Mouse (Mus musculus): Measurements from ENCODE around the gene Cd3e. TPM values are rescaled to one million over a fixed set of nuclear protein-coding genes. Genes with fewer than 3 reads are reported as not detected.

The Cd3e gene
- total and polyA plus RNA-seq, 3 experiments, result not detected

- Histone ChIP-seq H3K4me3 (ENCODE audit: control insufficient read depth in 1 of 2, insufficient read depth in 1 of 2, low read depth in 2 of 2, low read length in 2 of 2) (peak overlapping the region in 1 of 2 experiments; percentile 10; a peak in 1 of 4 replicates), H3K9me3 (replicated peaks; ENCODE audit: insufficient read depth, low read length) (no peaks in the 10 kb centered on the region), H3K27ac (ENCODE audit: control insufficient read depth, low read depth, low read length) (peak overlapping the region; percentile 89), H3K27me3 (ENCODE audit: control insufficient read depth in 1 of 2, insufficient read depth in 2 of 2, low read length in 2 of 2) (no peaks in the 10 kb centered on the region), H3K36me3 (ENCODE audit: control insufficient read depth in 1 of 2, insufficient read depth in 2 of 2, low read length in 2 of 2) (peaks cover 0 to 49% of the 10 kb centered on the region in 2 experiments; a peak in 2 of 4 replicates), H3K4me1 (ENCODE audit: control insufficient read depth in 1 of 2, insufficient read depth in 2 of 2, low read length in 2 of 2) (peaks cover 36 to 49% of the 10 kb centered on the region in 2 experiments), H3K9ac (ENCODE audit: control insufficient read depth, low read depth, low read length, poor library complexity, severe bottlenecking) (no peak overlapping the region), H3K79me2 (ENCODE audit: control insufficient read depth, insufficient read depth, low read length, poor library complexity) (no peaks in the 10 kb centered on the region)
- peak; percentile 74 for DNase-seq (ENCODE audit: low read depth, low spot score)
- no peak for TF ChIP-seq ETS1 (IDR thresholded peaks at IDR 0.05; ENCODE audit: low read depth, low read length)
- TF ChIP-seq BHLHE40 (IDR thresholded peaks at IDR 0.05; ENCODE audit: borderline replicate concordance, low read depth, low read length), result 0 out of 2 replicates have a peak, but pooled peaks have one; percentile 23
- peak; percentile 32; the same call in 1 of the 2 replicates for TF ChIP-seq TCF12 (IDR thresholded peaks at IDR 0.05; ENCODE audit: low read depth, low read length)
These were observed 17.6 kb downstream of the Cd3e start for GRCm38 (mm10) chr9:44991821-44992220.

- H3K27ac ChIP-seq (ENCODE audit: control insufficient read depth, low read depth, low read length), result peak overlapping the region; percentile 97
- no peak for DNase-seq (ENCODE audit: low read depth, low spot score)
- H3K27me3 ChIP-seq (ENCODE audit: control insufficient read depth in 1 of 2, insufficient read depth in 2 of 2, low read length in 2 of 2), result no peaks in the 10 kb centered on the region
- no peak for TF ChIP-seq USF2 (IDR thresholded peaks at IDR 0.05; ENCODE audit: borderline replicate concordance in 1 of 2, insufficient read depth in 1 of 2, low read depth in 1 of 2, low read length in 2 of 2)
- no peak for TF ChIP-seq MAZ (IDR thresholded peaks at IDR 0.05; ENCODE audit: low read depth, low read length)
- 0 out of 2 replicates have a peak, but pooled peaks have one; percentile 7 for TF ChIP-seq JUND (IDR thresholded peaks at IDR 0.05; ENCODE audit: low read depth, low read length)
- H3K9ac ChIP-seq (ENCODE audit: control insufficient read depth, low read depth, low read length, poor library complexity, severe bottlenecking), result peak overlapping the region; percentile 52
- H3K36me3 ChIP-seq (ENCODE audit: control insufficient read depth in 1 of 2, insufficient read depth in 2 of 2, low read length in 2 of 2), result peaks cover 0 to 32% of the 10 kb centered on the region in 2 experiments; a peak in 2 of 4 replicates
- peak overlapping the region; percentile 19 to 28 for H3K4me3 ChIP-seq (ENCODE audit: control insufficient read depth in 1 of 2, insufficient read depth in 1 of 2, low read depth in 2 of 2, low read length in 2 of 2)
- no peaks in the 10 kb centered on the region for H3K9me3 ChIP-seq (replicated peaks; ENCODE audit: insufficient read depth, low read length)
- H3K79me2 ChIP-seq (ENCODE audit: control insufficient read depth, insufficient read depth, low read length, poor library complexity), result no peaks in the 10 kb centered on the region
- peaks cover 18 to 38% of the 10 kb centered on the region in 2 experiments for H3K4me1 ChIP-seq (ENCODE audit: control insufficient read depth in 1 of 2, insufficient read depth in 2 of 2, low read length in 2 of 2)
These were observed 22.5 kb downstream of the Cd3e start for GRCm38 (mm10) chr9:44986976-44987375.

- H3K27ac ChIP-seq (ENCODE audit: control insufficient read depth, low read depth, low read length), result peak overlapping the region; percentile 97
- TF ChIP-seq MAFK (IDR thresholded peaks at IDR 0.05; ENCODE audit: borderline replicate concordance, low read depth, low read length) (no peak), NELFE (IDR thresholded peaks at IDR 0.05; ENCODE audit: low read depth, low read length) (peak; percentile 59), POLR2AphosphoS2 (IDR thresholded peaks at IDR 0.05; ENCODE audit: low read length) (no peak), E2F4 (IDR thresholded peaks at IDR 0.05; ENCODE audit: borderline replicate concordance, low read depth, low read length) (no peak), SMC3 (IDR thresholded peaks at IDR 0.05; ENCODE audit: low read depth, low read length) (no peak), RCOR1 (IDR thresholded peaks at IDR 0.05; ENCODE audit: low read depth, low read length) (peak; percentile 73; the same call in 1 of the 2 replicates), NRF1 (IDR thresholded peaks at IDR 0.05; ENCODE audit: insufficient read depth, low read depth, low read length, poor library complexity, severe bottlenecking) (no peak), UBTF (IDR thresholded peaks at IDR 0.05; ENCODE audit: borderline replicate concordance, insufficient read depth, low read depth, low read length) (no peak), SIN3A (IDR thresholded peaks at IDR 0.05; ENCODE audit: low read length) (peak; percentile 85; the same call in 1 of the 2 replicates), JUND (IDR thresholded peaks at IDR 0.05; ENCODE audit: low read depth, low read length) (no peak), GABPA (IDR thresholded peaks at IDR 0.05; ENCODE audit: low read depth, low read length) (0 out of 2 replicates have a peak, but pooled peaks have one; percentile 33), MXI1 (IDR thresholded peaks at IDR 0.05; ENCODE audit: low read depth, low read length) (peak; percentile 34), ZMIZ1 (IDR thresholded peaks at IDR 0.05; ENCODE audit: low read depth, low read length) (0 out of 2 replicates have a peak, but pooled peaks have one; percentile 58), USF2 (IDR thresholded peaks at IDR 0.05; ENCODE audit: borderline replicate concordance in 1 of 2, insufficient read depth in 1 of 2, low read depth in 1 of 2, low read length in 2 of 2) (no peak), ZNF384 (IDR thresholded peaks at IDR 0.05; ENCODE audit: low read depth, low read length) (no peak), CTCF (IDR thresholded peaks at IDR 0.05 in 2 of 3, conservative IDR thresholded peaks at IDR 0.05 in 1 of 3; ENCODE audit: control insufficient read depth in 1 of 3, insufficient read depth in 1 of 3, low read depth in 2 of 3, low read length in 3 of 3, poor library complexity in 1 of 3, severe bottlenecking in 1 of 3) (no peak), CHD1 (IDR thresholded peaks at IDR 0.05; ENCODE audit: low read depth, low read length) (no peak), KAT2A (conservative IDR thresholded peaks at IDR 0.05; ENCODE audit: low read depth, low read length) (no peak), HCFC1 (IDR thresholded peaks at IDR 0.05; ENCODE audit: low read depth, low read length) (peak; percentile 73)
These were observed 23.1 kb downstream of the Cd3e start for GRCm38 (mm10) chr9:44986242-44986781.

More at GRCm38 (mm10) chr9:44986242-44986781, 23.1 kb downstream of the Cd3e start:
- Histone ChIP-seq H3K36me3 (ENCODE audit: control insufficient read depth in 1 of 2, insufficient read depth in 2 of 2, low read length in 2 of 2) (peaks cover 0 to 27% of the 10 kb centered on the region in 2 experiments; a peak in 2 of 4 replicates), H3K79me2 (ENCODE audit: control insufficient read depth, insufficient read depth, low read length, poor library complexity) (no peaks in the 10 kb centered on the region), H3K9me3 (replicated peaks; ENCODE audit: insufficient read depth, low read length) (no peaks in the 10 kb centered on the region), H3K4me3 (ENCODE audit: control insufficient read depth in 1 of 2, insufficient read depth in 1 of 2, low read depth in 2 of 2, low read length in 2 of 2) (peak overlapping the region; percentile 57 to 64), H3K27me3 (ENCODE audit: control insufficient read depth in 1 of 2, insufficient read depth in 2 of 2, low read length in 2 of 2) (no peaks in the 10 kb centered on the region), H3K9ac (ENCODE audit: control insufficient read depth, low read depth, low read length, poor library complexity, severe bottlenecking) (peak overlapping the region; percentile 76), H3K4me1 (ENCODE audit: control insufficient read depth in 1 of 2, insufficient read depth in 2 of 2, low read length in 2 of 2) (peaks cover 13 to 33% of the 10 kb centered on the region in 2 experiments)
- peak; percentile 95 for DNase-seq (ENCODE audit: low read depth, low spot score)

Data from MEL (cell line).